Mouse (Mus musculus): ENCODE results near the gene Gm20826.
"Not testable (repeated sequence)": the region's sequence is repeated elsewhere in the genome, so short reads cannot be mapped to it uniquely, and the experiment has no call there.

Gm20826 gene

DNA sequence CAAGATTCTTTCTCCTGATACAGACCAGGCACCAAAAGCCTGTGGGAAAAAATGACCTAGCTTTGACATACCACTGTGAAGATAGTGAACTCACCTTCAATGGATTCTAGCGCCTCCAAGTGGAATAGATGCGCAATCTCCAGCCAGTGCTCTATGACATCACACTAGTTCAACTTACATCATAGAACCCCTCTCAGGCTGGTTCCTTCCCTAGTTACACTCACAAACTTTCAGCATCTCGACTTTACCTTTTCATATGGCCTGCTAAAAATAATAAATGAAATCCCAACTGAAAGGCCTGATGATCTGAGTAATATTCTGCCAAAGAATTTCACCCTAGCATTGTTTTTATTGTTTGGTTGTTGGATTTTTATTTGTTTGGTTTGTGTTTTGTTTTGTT, at the start of gene Gm20826:
Gene Gm20826, minus strand, starts transcription at position 101 of the 400 bp plus-strand sequence.
- DNase-seq (ENCODE audit: low spot score in 2 of 2): not testable (repeated sequence)
